Mouse (Mus musculus) limb, embryonic 14.5 days (tissue): Measurements from ENCODE around the gene St8sia6. TPM values are rescaled to one million over a fixed set of nuclear protein-coding genes. Genes with fewer than 3 reads are reported as not detected.

Experiments
- ATAC-seq: fragments of 200-750 bp; cut with Nextera tagmentation; 2 replicates; pipeline ENCODE4 v1.8.0; 2017; ENCODE audit warnings: low read depth, moderate number of reproducible peaks, moderate TSS enrichment; ENCODE audit not compliant: low FRiP score
- DNase-seq: peaks from one replicate; pipeline ENCODE4 v3.0.0-alpha.2; 2015; ENCODE audit warnings: low spot score
- H3K27ac ChIP-seq: fragments of 300-500 bp; sonication (generic); replicated peaks from 2 replicates; pipeline ENCODE4 v1.5.1; 2014; ENCODE audit warnings: low read depth, mild to moderate bottlenecking, low read length, moderate library complexity, mixed read lengths
- H3K27me3 ChIP-seq: fragments of 300-500 bp; sonication (generic); 2 replicates; pipeline ENCODE4 v1.6.1; 2014; ENCODE audit warnings: low read length, mixed read lengths; ENCODE audit not compliant: control insufficient read depth, insufficient read depth
- H3K36me3 ChIP-seq: fragments of 300-500 bp; sonication (generic); 2 replicates; pipeline ENCODE4 v1.6.1; 2014; ENCODE audit warnings: mild to moderate bottlenecking, low read length, moderate library complexity, mixed read lengths; ENCODE audit not compliant: control insufficient read depth, insufficient read depth
- H3K4me1 ChIP-seq: fragments of 300-500 bp; sonication (generic); 2 replicates; pipeline ENCODE4 v1.6.1; 2014; ENCODE audit warnings: antibody characterized with exemption, low read length, mixed read lengths; ENCODE audit not compliant: control insufficient read depth, insufficient read depth
- H3K4me2 ChIP-seq: fragments of 300-500 bp; sonication (generic); replicated peaks from 2 replicates; pipeline ENCODE4 v1.6.1; 2014; ENCODE audit warnings: low read depth, mild to moderate bottlenecking, low read length, moderate library complexity; ENCODE audit not compliant: severe bottlenecking
- H3K4me3 ChIP-seq: fragments of 300-500 bp; sonication (generic); replicated peaks from 2 replicates; pipeline ENCODE4 v1.5.1; 2014; ENCODE audit warnings: low read length
- H3K9ac ChIP-seq: fragments of 300-500 bp; sonication (generic); 2 replicates; pipeline ENCODE4 v1.6.1; 2014; ENCODE audit warnings: mild to moderate bottlenecking, low read depth, low read length, moderate library complexity; ENCODE audit not compliant: severe bottlenecking
- H3K9me3 ChIP-seq: fragments of 300-500 bp; sonication (generic); 2 replicates; pipeline ENCODE4 v1.6.1; 2016; ENCODE audit warnings: low read length; ENCODE audit not compliant: control insufficient read depth
- POLR2A ChIP-seq: fragments of 200-500 bp; IDR thresholded peaks from 2 replicates; pipeline ENCODE4 v1.8.0; 2012; ENCODE audit warnings: inconsistent platforms, mild to moderate bottlenecking, moderate library complexity, borderline replicate concordance; ENCODE audit not compliant: insufficient read depth, insufficient read length; ENCODE audit errors: extremely low read depth
- whole genome bisulfite sequencing: fragments of 180-500 bp; shearing (Covaris S2); extraction: QIAGEN DNeasy Blood & Tissue Kit; methylation state at CpG from one replicate; pipeline ENCODE4 v1.1.7; 2014; 5-methylcytosine and 5-hydroxymethylcytosine counted together
- polyA plus RNA-seq, 2 experiments: library from polyadenylated mRNA; depleted of rRNA in 1 of 2; stranded (reverse) in 1 of 2; unstranded in 1 of 2; fragments of >200 nt; fragmentation: Nextera tagmentation in 1 of 2; extraction: Ambion mirVana in 1 of 2; gene quantifications; 2 replicates each; pipeline versions ENCODE4 v1.2.1 to v1.2.3; 2012 to 2014

The St8sia6 gene
- polyA plus RNA-seq, 2 experiments = 1.1 to 3.3 TPM

DNA sequence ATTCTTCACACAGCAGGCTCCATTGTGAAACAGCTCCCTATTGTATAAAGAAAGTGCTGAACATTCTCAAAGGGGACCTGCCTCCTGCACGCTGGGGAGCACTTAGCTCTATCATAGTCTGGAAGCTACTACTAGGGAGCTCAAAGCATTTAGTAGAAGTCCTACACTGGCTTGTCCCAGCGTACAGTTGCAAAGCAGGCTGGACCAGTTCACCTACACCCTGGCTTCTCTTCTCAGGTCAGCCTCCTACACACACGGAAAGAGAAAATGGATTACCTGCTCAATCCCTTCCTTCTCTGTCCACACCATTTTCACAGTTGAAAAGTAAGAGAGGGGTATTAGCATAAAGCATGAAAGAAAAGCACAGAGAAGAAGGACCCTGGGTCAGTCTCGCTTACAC lies 71.6 kb downstream of the St8sia6 start:
- ATAC-seq (no peak), DNase-seq (no peak)
- 74% methylated on average over 4 of the region's 4 CpGs for WGBS
- Histone ChIP-seq H3K9me3 (no peaks in the 10 kb centered on the region), H3K27ac (no peak overlapping the region), H3K9ac (no peak overlapping the region), H3K27me3 (no peaks in the 10 kb centered on the region), H3K36me3 (no peaks in the 10 kb centered on the region), H3K4me1 (no peaks in the 10 kb centered on the region), H3K4me2 (no peak overlapping the region), H3K4me3 (no peak overlapping the region)
- TF ChIP-seq POLR2A = no peak

DNA sequence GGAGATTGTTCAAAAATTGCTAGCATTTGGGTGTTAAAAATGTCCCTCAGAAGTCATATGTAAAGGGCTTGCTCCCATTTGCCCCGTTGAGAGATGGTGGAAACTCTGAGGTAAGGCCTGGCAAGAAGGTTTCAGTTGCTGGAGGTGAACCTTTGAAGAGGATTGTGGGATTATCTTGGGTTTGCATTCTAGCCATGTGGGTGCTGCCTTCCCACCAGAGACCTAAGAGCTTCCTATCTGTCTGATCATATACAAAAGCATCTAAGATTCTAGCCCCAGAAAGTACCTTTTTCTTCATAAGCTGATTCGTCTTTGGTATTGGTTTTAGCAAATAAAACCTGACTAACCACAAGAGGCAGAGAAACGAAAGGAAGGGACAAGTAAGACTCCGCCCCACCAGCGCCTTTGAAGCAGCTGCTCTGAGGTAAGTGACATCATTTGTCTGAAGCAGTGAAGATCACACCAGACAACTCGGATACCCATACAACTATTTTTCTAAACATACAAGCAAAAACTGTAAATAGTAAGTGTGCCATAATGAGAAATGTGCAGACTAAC lies 75.2 kb downstream of the St8sia6 start:
- 71% methylated on average over 6 of the region's 6 CpGs for WGBS
- H3K36me3 ChIP-seq = no peaks in the 10 kb centered on the region
- TF ChIP-seq POLR2A = no peak
- H3K27ac ChIP-seq = no peak overlapping the region
- H3K9ac ChIP-seq = no peak overlapping the region
- no peaks in the 10 kb centered on the region for H3K27me3 ChIP-seq
- H3K4me2 ChIP-seq = no peak overlapping the region
- H3K9me3 ChIP-seq = no peaks in the 10 kb centered on the region
- no peak overlapping the region for H3K4me3 ChIP-seq
- no peak for DNase-seq
- ATAC-seq = no peak
- H3K4me1 ChIP-seq = no peaks in the 10 kb centered on the region

DNA sequence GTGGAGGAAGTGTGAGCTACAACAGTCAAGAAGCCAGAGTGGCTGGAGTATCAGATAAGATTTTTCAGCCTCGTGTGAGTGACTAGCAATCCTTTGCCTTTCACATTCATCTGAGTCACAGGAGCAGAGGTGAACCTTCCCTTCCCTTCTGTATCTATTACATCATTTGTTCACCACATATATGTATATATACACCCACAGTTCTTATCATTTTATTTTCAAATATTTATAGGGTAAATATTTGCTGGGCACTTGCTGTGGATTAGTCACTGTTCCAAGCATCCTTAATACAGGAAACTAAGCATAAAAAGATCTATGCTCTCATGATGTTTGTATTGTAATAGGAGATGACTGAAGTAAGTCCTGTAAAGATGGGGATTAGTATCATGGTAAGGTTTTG lies 85.1 kb downstream of the St8sia6 start:
- Histone ChIP-seq H3K27ac (no peak overlapping the region), H3K4me1 (no peaks in the 10 kb centered on the region), H3K36me3 (no peaks in the 10 kb centered on the region), H3K27me3 (no peaks in the 10 kb centered on the region), H3K9me3 (no peaks in the 10 kb centered on the region), H3K4me2 (no peak overlapping the region), H3K9ac (no peak overlapping the region), H3K4me3 (no peak overlapping the region)
- no peak for DNase-seq
- no peak for ATAC-seq
- WGBS = 75% methylated on average over 1 of the region's 1 CpGs
- TF ChIP-seq POLR2A = no peak

DNA sequence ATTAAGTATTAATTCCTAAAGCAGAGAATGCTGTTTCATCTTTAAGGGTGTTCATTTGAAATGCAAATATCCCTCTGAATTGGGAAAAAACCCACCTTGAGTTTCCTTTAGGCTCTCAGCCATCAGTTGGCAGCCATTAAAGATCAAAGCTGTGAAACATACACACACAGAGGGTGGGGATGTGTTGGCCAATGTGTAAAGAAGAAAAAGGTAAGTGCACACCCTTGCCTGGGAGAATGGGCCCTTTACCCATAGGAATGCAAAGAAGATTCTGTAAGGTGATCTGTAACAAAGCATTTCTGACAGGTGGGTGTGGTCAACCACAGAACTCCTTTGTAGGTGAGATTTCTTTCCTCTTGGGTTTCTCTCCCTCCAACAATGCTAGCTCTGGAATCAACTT lies 96.3 kb downstream of the St8sia6 start:
- no peak overlapping the region for H3K4me2 ChIP-seq
- no peak for ATAC-seq

DNA sequence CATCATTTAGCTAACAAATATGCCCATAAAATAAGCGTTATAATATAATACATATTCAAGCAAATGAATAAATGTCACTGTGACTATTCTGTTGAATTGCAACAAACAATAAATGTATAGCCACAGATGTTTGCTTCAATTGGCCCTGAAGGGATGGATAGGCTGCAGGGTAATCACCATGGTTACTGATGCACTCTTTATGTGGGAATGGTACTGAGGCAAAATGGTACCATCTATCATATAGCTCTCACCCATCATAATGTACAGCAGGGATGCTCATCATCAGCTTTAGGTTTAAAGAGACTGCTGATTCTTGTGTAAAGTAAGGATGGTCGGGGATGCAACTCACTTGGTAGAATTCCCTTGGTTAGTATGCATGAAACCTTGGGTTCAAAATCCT lies 99.4 kb downstream of the St8sia6 start:
- Histone ChIP-seq H3K9ac (no peak overlapping the region), H3K27ac (no peak overlapping the region), H3K4me1 (no peaks in the 10 kb centered on the region), H3K27me3 (no peaks in the 10 kb centered on the region), H3K4me3 (no peak overlapping the region), H3K36me3 (no peaks in the 10 kb centered on the region), H3K4me2 (no peak overlapping the region), H3K9me3 (no peaks in the 10 kb centered on the region)
- ATAC-seq = no peak
- 79% methylated on average over 2 of the region's 2 CpGs for WGBS
- no peak for DNase-seq
- no peak for TF ChIP-seq POLR2A

More for the DNA sequence above, 96.3 kb downstream of the St8sia6 start:
- Histone ChIP-seq H3K9me3 (no peaks in the 10 kb centered on the region), H3K27me3 (no peaks in the 10 kb centered on the region), H3K4me1 (no peaks in the 10 kb centered on the region), H3K4me3 (no peak overlapping the region), H3K36me3 (no peaks in the 10 kb centered on the region), H3K9ac (no peak overlapping the region), H3K27ac (no peak overlapping the region)
- TF ChIP-seq POLR2A = no peak
- no peak for DNase-seq

- Histone ChIP-seq H3K9me3 (no peaks in the 10 kb centered on the region), H3K4me2 (no peak overlapping the region), H3K27ac (no peak overlapping the region), H3K27me3 (no peaks in the 10 kb centered on the region), H3K9ac (no peak overlapping the region), H3K4me3 (no peak overlapping the region), H3K4me1 (no peaks in the 10 kb centered on the region), H3K36me3 (no peaks in the 10 kb centered on the region)
- 83% methylated on average over 4 of the region's 4 CpGs for WGBS
- no peak for TF ChIP-seq POLR2A
- ATAC-seq = no peak
- DNase-seq = no peak
These were observed 109.5 kb downstream of the St8sia6 start for GRCm38 (mm10) chr2:13684380-13684779.
